Mouse (Mus musculus): Measurements from ENCODE around the gene AC161166.1. TPM values are rescaled to one million over a fixed set of nuclear protein-coding genes. Genes with fewer than 3 reads are reported as not detected.
"Not testable (repeated sequence)": the region's sequence is repeated elsewhere in the genome, so short reads cannot be mapped to it uniquely, and the experiment has no call there.

Gene AC161166.1
- polyA plus RNA-seq, 1 experiment from 2014 or later, result 0.52 TPM

- H3K27ac ChIP-seq (replicated peaks; ENCODE audit: low read depth, low read length), result no peak overlapping the region
- no peak for ATAC-seq (ENCODE audit: insufficient number of reproducible peaks, low FRiP score, low TSS enrichment, low read depth)
- H3K36me3 ChIP-seq (ENCODE audit: control insufficient read depth, insufficient read depth, low read length), result no peaks in the 10 kb centered on the region
- 88% methylated on average over 8 of the region's 8 CpGs for WGBS
- H3K4me3 ChIP-seq (ENCODE audit: low read depth, low read length), result no peak overlapping the region
- H3K4me1 ChIP-seq (ENCODE audit: control insufficient read depth, insufficient read depth, low read length), result no peaks in the 10 kb centered on the region
- no peak overlapping the region for H3K4me2 ChIP-seq (ENCODE audit: low read depth, severe bottlenecking)
- no peak overlapping the region for H3K9ac ChIP-seq (ENCODE audit: low read length)
- no peaks in the 10 kb centered on the region; the same call in 1 of the 2 replicates for H3K27me3 ChIP-seq (ENCODE audit: control insufficient read depth, insufficient read depth, low read length)
- no peaks in the 10 kb centered on the region for H3K9me3 ChIP-seq (ENCODE audit: control insufficient read depth, low read length)
- no peak for DNase-seq (ENCODE audit: low spot score)
Measured at GRCm38 (mm10) chr7:24488303-24488702, 24.0 kb downstream of the AC161166.1 start.

DNA sequence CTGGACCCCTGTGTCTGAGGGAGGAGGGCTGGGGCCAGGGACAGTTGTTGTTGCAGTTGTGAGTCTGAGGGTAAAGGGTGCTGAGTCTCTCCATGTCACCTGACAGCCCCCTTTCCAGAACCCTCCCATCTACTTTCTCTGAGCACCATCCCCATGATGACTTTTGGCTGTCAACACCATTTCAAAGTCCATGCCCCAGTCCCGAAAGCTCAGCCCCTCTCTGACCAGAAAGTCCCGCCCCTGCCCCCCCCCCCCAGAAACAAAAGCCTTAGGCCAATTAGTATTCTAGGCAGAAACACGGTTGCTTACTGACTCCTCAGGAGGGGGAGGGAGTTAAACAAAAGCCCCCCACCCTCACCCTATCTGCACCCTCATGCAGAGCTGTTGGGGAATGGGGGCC lies 24.9 kb downstream of the AC161166.1 start:
- H3K9me3 ChIP-seq (ENCODE audit: control insufficient read depth, low read length), result no peaks in the 10 kb centered on the region
- H3K27me3 ChIP-seq (ENCODE audit: control insufficient read depth, insufficient read depth, low read length), result peaks cover 5% of the 10 kb centered on the region; the same call in 1 of the 2 replicates
- no peak overlapping the region for H3K9ac ChIP-seq (ENCODE audit: low read length)
- ATAC-seq (ENCODE audit: insufficient number of reproducible peaks, low FRiP score, low TSS enrichment, low read depth), result no peak
- no peak overlapping the region for H3K4me2 ChIP-seq (ENCODE audit: low read depth, severe bottlenecking)
- no peak overlapping the region for H3K4me3 ChIP-seq (ENCODE audit: low read depth, low read length)
- WGBS, result 31% methylated on average over 3 of the region's 3 CpGs
- no peak for DNase-seq (ENCODE audit: low spot score)
- H3K4me1 ChIP-seq (ENCODE audit: control insufficient read depth, insufficient read depth, low read length), result peaks cover 5% of the 10 kb centered on the region
- H3K36me3 ChIP-seq (ENCODE audit: control insufficient read depth, insufficient read depth, low read length), result no peaks in the 10 kb centered on the region
- no peak overlapping the region for H3K27ac ChIP-seq (replicated peaks; ENCODE audit: low read depth, low read length)

DNA sequence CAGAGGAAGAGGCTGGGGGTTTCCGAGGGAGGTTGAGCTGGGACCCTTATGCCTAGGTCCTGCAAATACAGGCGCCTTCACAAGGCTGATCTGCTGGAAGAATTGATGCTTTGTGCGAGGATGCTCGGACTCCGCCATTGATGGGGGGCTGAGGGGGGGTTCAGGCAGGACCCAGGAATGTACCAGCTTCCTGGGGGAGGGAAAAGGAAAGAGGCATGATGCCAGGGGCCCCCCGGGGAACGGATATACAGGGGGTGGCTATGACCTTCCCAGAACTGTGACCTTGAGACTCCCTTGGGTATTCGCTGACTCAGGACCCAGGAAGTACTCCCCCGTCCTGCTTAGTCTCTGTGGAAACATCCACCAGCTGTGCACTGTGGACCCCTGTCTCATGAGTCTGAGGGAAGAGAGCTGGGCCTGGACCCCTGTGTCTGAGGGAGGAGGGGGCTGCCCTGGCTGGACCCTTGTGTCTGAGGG lies 25.6 kb downstream of the AC161166.1 start:
- no peak for DNase-seq (ENCODE audit: low spot score)
- no peak overlapping the region for H3K4me2 ChIP-seq (ENCODE audit: low read depth, severe bottlenecking)
- no peaks in the 10 kb centered on the region for H3K9me3 ChIP-seq (ENCODE audit: control insufficient read depth, low read length)
- 63% methylated on average over 9 of the region's 9 CpGs for WGBS
- H3K27me3 ChIP-seq (ENCODE audit: control insufficient read depth, insufficient read depth, low read length), result peaks cover 5% of the 10 kb centered on the region; the same call in 1 of the 2 replicates
- no peak overlapping the region for H3K9ac ChIP-seq (ENCODE audit: low read length)
- no peak overlapping the region for H3K4me3 ChIP-seq (ENCODE audit: low read depth, low read length)
- peaks cover 5% of the 10 kb centered on the region for H3K4me1 ChIP-seq (ENCODE audit: control insufficient read depth, insufficient read depth, low read length)
- no peaks in the 10 kb centered on the region for H3K36me3 ChIP-seq (ENCODE audit: control insufficient read depth, insufficient read depth, low read length)
- no peak for ATAC-seq (ENCODE audit: insufficient number of reproducible peaks, low FRiP score, low TSS enrichment, low read depth)
- H3K27ac ChIP-seq (replicated peaks; ENCODE audit: low read depth, low read length), result no peak overlapping the region

GRCm38 (mm10) chr7:24485481-24485880 lies 26.8 kb downstream of the AC161166.1 start:
- Histone ChIP-seq H3K9ac (ENCODE audit: low read length) (no peak overlapping the region), H3K9me3 (ENCODE audit: control insufficient read depth, low read length) (no peaks in the 10 kb centered on the region), H3K27ac (replicated peaks; ENCODE audit: low read depth, low read length) (no peak overlapping the region), H3K4me3 (ENCODE audit: low read depth, low read length) (no peak overlapping the region), H3K36me3 (ENCODE audit: control insufficient read depth, insufficient read depth, low read length) (no peaks in the 10 kb centered on the region), H3K4me2 (ENCODE audit: low read depth, severe bottlenecking) (no peak overlapping the region), H3K4me1 (ENCODE audit: control insufficient read depth, insufficient read depth, low read length) (peaks cover 5% of the 10 kb centered on the region), H3K27me3 (ENCODE audit: control insufficient read depth, insufficient read depth, low read length) (peaks cover 5% of the 10 kb centered on the region; the same call in 1 of the 2 replicates)
- no peak for ATAC-seq (ENCODE audit: insufficient number of reproducible peaks, low FRiP score, low TSS enrichment, low read depth)
- DNase-seq (ENCODE audit: low spot score), result no peak
- 83% methylated on average over 9 of the region's 9 CpGs for WGBS

GRCm38 (mm10) chr7:24483291-24483690 lies 29.0 kb downstream of the AC161166.1 start:
- not testable (repeated sequence) for DNase-seq (ENCODE audit: low spot score); H3K9ac ChIP-seq (ENCODE audit: low read length); ATAC-seq (ENCODE audit: insufficient number of reproducible peaks, low FRiP score, low TSS enrichment, low read depth); H3K9me3 ChIP-seq (ENCODE audit: control insufficient read depth, low read length); H3K27ac ChIP-seq (replicated peaks; ENCODE audit: low read depth, low read length); H3K36me3 ChIP-seq (ENCODE audit: control insufficient read depth, insufficient read depth, low read length); H3K27me3 ChIP-seq (ENCODE audit: control insufficient read depth, insufficient read depth, low read length); H3K4me1 ChIP-seq (ENCODE audit: control insufficient read depth, insufficient read depth, low read length); H3K4me2 ChIP-seq (ENCODE audit: low read depth, severe bottlenecking); H3K4me3 ChIP-seq (ENCODE audit: low read depth, low read length)
- WGBS, result 46% methylated on average over 6 of the region's 6 CpGs

GRCm38 (mm10) chr7:24482208-24483020 lies 29.8 kb downstream of the AC161166.1 start:
- H3K27me3 ChIP-seq (ENCODE audit: control insufficient read depth, insufficient read depth, low read length), result peaks cover 5% of the 10 kb centered on the region; the same call in 1 of the 2 replicates

DNA sequence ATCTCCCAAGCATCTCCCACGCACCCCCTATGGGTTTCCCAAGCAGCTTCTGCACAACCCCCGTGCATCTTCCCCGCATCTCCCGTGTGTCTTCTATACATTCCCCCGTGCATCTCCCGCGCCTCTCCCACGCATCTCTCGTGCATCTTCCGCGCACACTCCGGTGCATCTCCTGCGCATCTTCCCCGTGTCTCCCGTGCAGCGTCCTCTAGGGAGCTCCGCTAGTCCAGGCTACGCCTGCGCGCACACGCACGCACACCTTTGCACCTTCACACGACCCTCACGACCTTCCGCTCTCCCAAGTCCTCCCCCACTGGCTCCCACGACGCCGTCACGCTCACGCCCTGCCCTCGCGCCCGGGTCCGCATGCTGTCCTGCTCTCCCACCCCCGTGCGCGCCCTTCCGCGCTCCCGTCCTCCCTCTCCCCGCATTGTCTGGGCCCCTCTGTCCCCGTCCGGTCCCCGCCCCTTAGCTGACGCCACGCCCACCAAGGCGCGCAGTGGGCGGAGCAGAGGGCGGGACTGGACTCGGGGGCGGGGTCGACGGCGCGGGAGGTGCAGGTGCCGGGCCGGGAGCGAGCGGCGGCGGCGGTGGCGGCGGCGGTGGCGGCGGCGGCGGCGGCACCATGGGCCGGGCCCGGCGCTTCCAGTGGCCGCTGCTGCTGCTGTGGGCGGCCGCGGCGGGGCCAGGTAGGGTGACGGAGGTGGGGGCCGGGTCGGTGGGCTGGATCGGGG lies 30.6 kb downstream of the AC161166.1 start, which contains the start of gene Cadm4:
Cadm4 (plus strand) TSS at position 550 of the 734 bp plus-strand sequence.
- Histone ChIP-seq H3K9me3 (ENCODE audit: control insufficient read depth, low read length) (no peaks in the 10 kb centered on the region; the same call in 1 of the 2 replicates), H3K9ac (ENCODE audit: low read length) (peak within 1 kb of the TSS; percentile 67), H3K27ac (replicated peaks; ENCODE audit: low read depth, low read length) (no peak within 1 kb of the TSS), H3K4me1 (ENCODE audit: control insufficient read depth, insufficient read depth, low read length) (peaks cover 5% of the 10 kb centered on the region), H3K36me3 (ENCODE audit: control insufficient read depth, insufficient read depth, low read length) (no peaks in the 10 kb centered on the region), H3K4me2 (ENCODE audit: low read depth, severe bottlenecking) (peak within 1 kb of the TSS; percentile 91), H3K27me3 (ENCODE audit: control insufficient read depth, insufficient read depth, low read length) (peaks cover 5% of the 10 kb centered on the region; the same call in 1 of the 2 replicates), H3K4me3 (ENCODE audit: low read depth, low read length) (peak within 1 kb of the TSS; percentile 65)
- ATAC-seq (ENCODE audit: insufficient number of reproducible peaks, low FRiP score, low TSS enrichment, low read depth) (peak; percentile 70), DNase-seq (ENCODE audit: low spot score) (peak; percentile 94)
- WGBS, result under 1% methylated on average over 52 of the region's 83 CpGs

More at GRCm38 (mm10) chr7:24482208-24483020, 29.8 kb downstream of the AC161166.1 start:
- peak overlapping the region; percentile 91 for H3K4me2 ChIP-seq (ENCODE audit: low read depth, severe bottlenecking)
- peak overlapping the region; percentile 67 for H3K9ac ChIP-seq (ENCODE audit: low read length)
- DNase-seq (ENCODE audit: low spot score) (no peak), ATAC-seq (ENCODE audit: insufficient number of reproducible peaks, low FRiP score, low TSS enrichment, low read depth) (0 out of 2 replicates have a peak, but pooled peaks have one; percentile 20)
- 3% methylated on average over 15 of the region's 38 CpGs for WGBS
- H3K4me3 ChIP-seq (ENCODE audit: low read depth, low read length), result peak overlapping the region; percentile 65
- no peak overlapping the region for H3K27ac ChIP-seq (replicated peaks; ENCODE audit: low read depth, low read length)
- H3K4me1 ChIP-seq (ENCODE audit: control insufficient read depth, insufficient read depth, low read length), result peaks cover 5% of the 10 kb centered on the region
- H3K9me3 ChIP-seq (ENCODE audit: control insufficient read depth, low read length), result no peaks in the 10 kb centered on the region; the same call in 1 of the 2 replicates
- no peaks in the 10 kb centered on the region for H3K36me3 ChIP-seq (ENCODE audit: control insufficient read depth, insufficient read depth, low read length)

GRCm38 (mm10) chr7:24480986-24481473 lies 31.2 kb downstream of the AC161166.1 start:
- 12% methylated on average over 14 of the region's 14 CpGs for WGBS
- Histone ChIP-seq H3K27ac (replicated peaks; ENCODE audit: low read depth, low read length) (no peak overlapping the region), H3K36me3 (ENCODE audit: control insufficient read depth, insufficient read depth, low read length) (no peaks in the 10 kb centered on the region), H3K4me2 (ENCODE audit: low read depth, severe bottlenecking) (peak overlapping the region; percentile 91), H3K4me1 (ENCODE audit: control insufficient read depth, insufficient read depth, low read length) (peaks cover 5% of the 10 kb centered on the region), H3K9ac (ENCODE audit: low read length) (peak overlapping the region; percentile 67; the same call in 1 of the 2 replicates), H3K27me3 (ENCODE audit: control insufficient read depth, insufficient read depth, low read length) (peaks cover 5% of the 10 kb centered on the region; the same call in 1 of the 2 replicates), H3K4me3 (ENCODE audit: low read depth, low read length) (peak overlapping the region; percentile 65), H3K9me3 (ENCODE audit: control insufficient read depth, low read length) (no peaks in the 10 kb centered on the region; the same call in 1 of the 2 replicates)
- DNase-seq (ENCODE audit: low spot score), result peak; percentile 30
- no peak for ATAC-seq (ENCODE audit: insufficient number of reproducible peaks, low FRiP score, low TSS enrichment, low read depth)

All from limb, embryonic 11.5 days (tissue).